Mouse (Mus musculus): Measurements from ENCODE around the gene Spsb4.

- TF ChIP-seq POLR2A (IDR thresholded peaks at IDR 0.05; ENCODE audit: low read depth, low read length) (no peak), CTCF (IDR thresholded peaks at IDR 0.05; ENCODE audit: extremely low read depth, insufficient read length, insufficient replicate concordance, low read depth, low read length) (no peak)
Observed at GRCm38 (mm10) chr9:96909503-96909902, 109.1 kb downstream of the Spsb4 start.

Measured in small intestine, adult 2 months (tissue).